Mouse (Mus musculus): ENCODE measurements at regions not wholly inside any gene's neighbourhood (a gene's known extent, or its start where the extent isn't known, plus 50 kb on each side); places are given as distances from the start of the nearest gene placed in this dataset.
A peak's percentile ranks its signal among the peaks of the same experiment; 100 is the strongest.

- Histone ChIP-seq H3K27ac (peak overlapping the region; percentile 8; the same call in 1 of the 2 replicates), H3K4me2 (ENCODE audit: low read length) (no peak overlapping the region), H3K4me3 (replicated peaks; ENCODE audit: low read depth, low read length) (no peak overlapping the region), H3K9ac (ENCODE audit: low read depth, low read length) (no peak overlapping the region), H3K4me1 (replicated peaks; ENCODE audit: insufficient read depth, low read length) (peaks cover 18% of the 10 kb centered on the region), H3K36me3 (ENCODE audit: insufficient read depth, low read length) (no peaks in the 10 kb centered on the region), H3K27me3 (ENCODE audit: insufficient read depth, low read length) (no peaks in the 10 kb centered on the region), H3K9me3 (replicated peaks; ENCODE audit: low read length) (no peaks in the 10 kb centered on the region)
- peak; percentile 77 for ATAC-seq (replicated peaks; ENCODE audit: low FRiP score, low read depth)
- WGBS: 31% methylated on average over 9 of the region's 9 CpGs
- DNase-seq (ENCODE audit: low spot score): peak; percentile 81
- no peak for TF ChIP-seq CTCF (IDR thresholded peaks at IDR 0.05; ENCODE audit: low read depth)
These were observed 104.1 kb downstream of the Cxcl12 start for GRCm38 (mm10) chr6:117272227-117272955.

DNA sequence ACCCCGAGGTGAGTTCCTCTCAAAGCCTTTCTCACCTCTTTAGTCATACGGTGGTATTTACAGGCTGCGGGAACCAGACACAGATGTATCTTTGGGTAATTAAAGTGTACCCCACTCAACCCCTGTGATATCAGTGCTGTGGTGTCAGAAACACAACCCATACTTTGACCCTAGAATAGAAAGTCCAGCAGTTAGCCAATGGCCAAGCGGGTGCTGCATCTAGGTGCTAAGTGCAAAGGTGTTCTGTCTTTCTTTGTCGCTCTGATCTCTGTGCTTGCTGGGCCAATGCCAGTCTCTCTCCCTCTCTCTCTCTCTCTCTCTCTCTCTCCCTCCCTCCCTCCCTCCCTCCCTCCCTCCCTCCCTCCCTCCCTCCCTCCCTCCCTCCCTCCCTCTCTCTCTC is 107.6 kb downstream of the Cxcl12 start:
- ATAC-seq (replicated peaks; ENCODE audit: low FRiP score, low read depth): no peak
- no peaks in the 10 kb centered on the region for H3K27me3 ChIP-seq (ENCODE audit: insufficient read depth, low read length)
- TF ChIP-seq CTCF (IDR thresholded peaks at IDR 0.05; ENCODE audit: low read depth): no peak
- H3K4me1 ChIP-seq (replicated peaks; ENCODE audit: insufficient read depth, low read length): peaks cover 18% of the 10 kb centered on the region
- no peak overlapping the region for H3K27ac ChIP-seq
- no peak for DNase-seq (ENCODE audit: low spot score)
- H3K4me3 ChIP-seq (replicated peaks; ENCODE audit: low read depth, low read length): no peak overlapping the region
- no peaks in the 10 kb centered on the region for H3K36me3 ChIP-seq (ENCODE audit: insufficient read depth, low read length)
- WGBS: 90% methylated on average over 5 of the region's 5 CpGs
- H3K9ac ChIP-seq (ENCODE audit: low read depth, low read length): no peak overlapping the region
- no peaks in the 10 kb centered on the region for H3K9me3 ChIP-seq (replicated peaks; ENCODE audit: low read length)
- no peak overlapping the region for H3K4me2 ChIP-seq (ENCODE audit: low read length)

DNA sequence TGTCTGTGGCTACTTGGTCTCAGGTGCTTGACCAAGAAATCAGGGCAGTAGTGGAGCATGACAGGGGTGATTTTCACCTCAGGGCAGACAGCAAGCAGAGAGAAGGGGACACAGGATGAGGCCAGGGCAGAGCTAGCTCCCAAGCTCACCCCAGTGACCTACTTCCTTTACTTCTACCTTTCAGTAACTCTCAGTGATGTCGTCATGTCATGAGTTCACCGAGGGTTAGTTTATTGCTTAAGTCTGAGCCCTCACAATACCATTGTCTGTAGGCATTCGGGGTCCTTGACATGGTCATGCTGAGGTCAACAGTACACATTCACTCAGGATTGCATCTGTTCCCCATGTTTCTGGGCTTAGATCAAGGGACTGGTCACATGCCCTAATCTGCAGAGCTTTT is 108.5 kb downstream of the Cxcl12 start:
- no peak for TF ChIP-seq CTCF (IDR thresholded peaks at IDR 0.05; ENCODE audit: low read depth)
- Histone ChIP-seq H3K9me3 (replicated peaks; ENCODE audit: low read length) (no peaks in the 10 kb centered on the region), H3K4me1 (replicated peaks; ENCODE audit: insufficient read depth, low read length) (peaks cover 10% of the 10 kb centered on the region; the same call in 1 of the 2 replicates), H3K4me2 (ENCODE audit: low read length) (no peak overlapping the region), H3K36me3 (ENCODE audit: insufficient read depth, low read length) (no peaks in the 10 kb centered on the region), H3K4me3 (replicated peaks; ENCODE audit: low read depth, low read length) (no peak overlapping the region), H3K27ac (no peak overlapping the region), H3K9ac (ENCODE audit: low read depth, low read length) (no peak overlapping the region), H3K27me3 (ENCODE audit: insufficient read depth, low read length) (no peaks in the 10 kb centered on the region)
- ATAC-seq (replicated peaks; ENCODE audit: low FRiP score, low read depth): no peak
- DNase-seq (ENCODE audit: low spot score): no peak
- 78% methylated on average over 3 of the region's 3 CpGs for WGBS

DNA sequence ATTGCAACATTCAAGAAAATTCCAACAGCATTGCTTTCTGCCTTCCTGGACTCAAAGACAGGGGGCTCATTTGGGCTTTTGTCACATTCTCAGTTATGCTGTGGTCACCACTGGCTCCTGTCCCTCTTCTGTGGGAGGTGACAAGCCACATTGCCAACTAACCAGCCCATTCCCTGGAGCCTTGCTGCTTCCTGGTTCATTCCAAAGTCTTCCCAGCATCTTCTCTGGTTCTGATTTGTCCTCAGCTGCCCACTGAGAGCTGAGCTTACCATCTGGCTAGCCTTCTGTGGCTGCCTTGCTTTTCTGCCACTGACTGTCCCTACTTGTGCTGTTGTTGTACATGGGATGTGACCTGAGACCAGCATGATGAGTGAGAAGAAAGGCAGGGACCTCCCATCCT is 111.0 kb downstream of the Cxcl12 start:
- DNase-seq (ENCODE audit: low spot score) (no peak), ATAC-seq (replicated peaks; ENCODE audit: low FRiP score, low read depth) (no peak)
- H3K4me2 ChIP-seq (ENCODE audit: low read length): no peak overlapping the region
- H3K9me3 ChIP-seq (replicated peaks; ENCODE audit: low read length): no peaks in the 10 kb centered on the region
- no peaks in the 10 kb centered on the region for H3K4me1 ChIP-seq (replicated peaks; ENCODE audit: insufficient read depth, low read length)
- no peak for TF ChIP-seq CTCF (IDR thresholded peaks at IDR 0.05; ENCODE audit: low read depth)
- H3K4me3 ChIP-seq (replicated peaks; ENCODE audit: low read depth, low read length): no peak overlapping the region
- no peak overlapping the region for H3K27ac ChIP-seq
- no peaks in the 10 kb centered on the region for H3K36me3 ChIP-seq (ENCODE audit: insufficient read depth, low read length)
- no peaks in the 10 kb centered on the region for H3K27me3 ChIP-seq (ENCODE audit: insufficient read depth, low read length)
- no peak overlapping the region for H3K9ac ChIP-seq (ENCODE audit: low read depth, low read length)

DNA sequence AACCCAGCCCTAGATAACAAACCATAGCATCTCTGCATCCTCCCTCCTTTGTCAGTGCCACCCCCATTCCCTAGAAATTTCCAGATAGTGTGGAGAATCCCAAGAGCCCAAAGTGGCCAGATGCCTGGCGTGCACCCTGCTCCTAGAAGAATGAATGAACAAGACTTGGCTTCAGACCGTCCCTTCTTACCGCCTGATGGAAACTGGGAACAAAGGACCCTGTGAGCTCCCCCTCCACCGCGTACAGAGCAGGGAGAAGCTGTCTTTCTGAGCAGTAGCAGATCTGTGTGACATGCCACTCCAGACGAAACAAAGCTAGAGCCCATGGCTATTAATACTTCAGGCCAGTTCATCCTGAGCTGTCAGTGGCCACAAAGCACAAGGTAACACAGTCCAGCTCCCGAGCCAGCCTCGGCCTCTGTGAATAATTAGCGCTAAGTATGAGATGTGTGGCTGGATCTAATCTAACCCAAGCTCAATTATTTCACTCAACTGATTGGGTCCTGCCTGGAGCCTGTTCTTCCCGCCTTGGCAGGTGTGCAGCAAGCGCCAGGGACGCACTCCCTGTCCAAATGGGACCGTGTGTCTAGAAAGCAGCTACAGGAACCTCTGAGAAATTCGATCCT is 111.6 kb downstream of the Cxcl12 start:
- no peak for DNase-seq (ENCODE audit: low spot score)
- ATAC-seq (replicated peaks; ENCODE audit: low FRiP score, low read depth): no peak
- WGBS: 49% methylated on average over 14 of the region's 14 CpGs
- no peaks in the 10 kb centered on the region for H3K4me1 ChIP-seq (replicated peaks; ENCODE audit: insufficient read depth, low read length)
- no peaks in the 10 kb centered on the region for H3K27me3 ChIP-seq (ENCODE audit: insufficient read depth, low read length)
- H3K9me3 ChIP-seq (replicated peaks; ENCODE audit: low read length): no peaks in the 10 kb centered on the region
- H3K9ac ChIP-seq (ENCODE audit: low read depth, low read length): no peak overlapping the region
- H3K4me2 ChIP-seq (ENCODE audit: low read length): no peak overlapping the region
- H3K36me3 ChIP-seq (ENCODE audit: insufficient read depth, low read length): no peaks in the 10 kb centered on the region
- no peak overlapping the region for H3K4me3 ChIP-seq (replicated peaks; ENCODE audit: low read depth, low read length)
- no peak overlapping the region for H3K27ac ChIP-seq
- TF ChIP-seq CTCF (IDR thresholded peaks at IDR 0.05; ENCODE audit: low read depth): no peak

- Histone ChIP-seq H3K4me3 (replicated peaks; ENCODE audit: low read depth, low read length) (no peak overlapping the region), H3K36me3 (ENCODE audit: insufficient read depth, low read length) (no peaks in the 10 kb centered on the region), H3K9me3 (replicated peaks; ENCODE audit: low read length) (no peaks in the 10 kb centered on the region), H3K4me2 (ENCODE audit: low read length) (no peak overlapping the region), H3K4me1 (replicated peaks; ENCODE audit: insufficient read depth, low read length) (no peaks in the 10 kb centered on the region), H3K27ac (no peak overlapping the region), H3K27me3 (ENCODE audit: insufficient read depth, low read length) (no peaks in the 10 kb centered on the region), H3K9ac (ENCODE audit: low read depth, low read length) (no peak overlapping the region)
- 76% methylated on average over 3 of the region's 3 CpGs for WGBS
- ATAC-seq (replicated peaks; ENCODE audit: low FRiP score, low read depth) (no peak), DNase-seq (ENCODE audit: low spot score) (no peak)
- no peak for TF ChIP-seq CTCF (IDR thresholded peaks at IDR 0.05; ENCODE audit: low read depth)
These were observed 112.6 kb downstream of the Cxcl12 start for GRCm38 (mm10) chr6:117280911-117281310.
